Mouse (Mus musculus): ENCODE results near the gene Specc1. TPM values are rescaled to one million over a fixed set of nuclear protein-coding genes. Genes with fewer than 3 reads are reported as not detected.

The Specc1 gene
- polyA plus RNA-seq, 1 experiment, result 79.7 TPM

GRCm38 (mm10) chr11:62119871-62120270 is 163.3 kb downstream of the Specc1 start:
- Histone ChIP-seq H3K4me3 (replicated peaks; ENCODE audit: insufficient read depth, low read depth, low read length) (no peak overlapping the region), H3K27me3 (ENCODE audit: control insufficient read depth, insufficient read depth, low read length) (no peaks in the 10 kb centered on the region), H3K4me1 (ENCODE audit: control insufficient read depth, insufficient read depth, low read length) (peaks cover 11% of the 10 kb centered on the region), H3K27ac (ENCODE audit: insufficient read depth, low read length) (no peak overlapping the region)
- TF ChIP-seq POLR2A (IDR thresholded peaks at IDR 0.05; ENCODE audit: borderline replicate concordance, insufficient read depth, low read length) (no peak), CTCF (IDR thresholded peaks at IDR 0.05; ENCODE audit: borderline replicate concordance, insufficient read depth, low read depth, low read length) (no peak)
- WGBS, result 26% methylated on average over 3 of the region's 3 CpGs
- DNase-seq, result peak in 1 of 2 experiments; percentile 17

- H3K27ac ChIP-seq (ENCODE audit: insufficient read depth, low read length), result no peak overlapping the region
- 76% methylated on average over 5 of the region's 5 CpGs for WGBS
- DNase-seq, result no peak
- no peak for TF ChIP-seq POLR2A (IDR thresholded peaks at IDR 0.05; ENCODE audit: borderline replicate concordance, insufficient read depth, low read length)
- TF ChIP-seq CTCF (IDR thresholded peaks at IDR 0.05; ENCODE audit: borderline replicate concordance, insufficient read depth, low read depth, low read length), result no peak
- H3K4me3 ChIP-seq (replicated peaks; ENCODE audit: insufficient read depth, low read depth, low read length), result no peak overlapping the region
- H3K4me1 ChIP-seq (ENCODE audit: control insufficient read depth, insufficient read depth, low read length), result peaks cover 11% of the 10 kb centered on the region
- no peaks in the 10 kb centered on the region for H3K27me3 ChIP-seq (ENCODE audit: control insufficient read depth, insufficient read depth, low read length)
Measured at GRCm38 (mm10) chr11:62121365-62121764, 164.8 kb downstream of the Specc1 start.

- no peak overlapping the region for H3K4me3 ChIP-seq (replicated peaks; ENCODE audit: insufficient read depth, low read depth, low read length)
- 32% methylated on average over 3 of the region's 3 CpGs for WGBS
- TF ChIP-seq CTCF (IDR thresholded peaks at IDR 0.05; ENCODE audit: borderline replicate concordance, insufficient read depth, low read depth, low read length), result peak; percentile 87
- no peak for TF ChIP-seq POLR2A (IDR thresholded peaks at IDR 0.05; ENCODE audit: borderline replicate concordance, insufficient read depth, low read length)
- peak; percentile 72 to 85 for DNase-seq
- no peak overlapping the region for H3K27ac ChIP-seq (ENCODE audit: insufficient read depth, low read length)
- H3K27me3 ChIP-seq (ENCODE audit: control insufficient read depth, insufficient read depth, low read length), result no peaks in the 10 kb centered on the region
- no peaks in the 10 kb centered on the region; the same call in 1 of the 2 replicates for H3K4me1 ChIP-seq (ENCODE audit: control insufficient read depth, insufficient read depth, low read length)
Measured at GRCm38 (mm10) chr11:62127692-62128091, 171.1 kb downstream of the Specc1 start.

GRCm38 (mm10) chr11:62128197-62128596 is 171.6 kb downstream of the Specc1 start:
- 82% methylated on average over 8 of the region's 8 CpGs for WGBS
- TF ChIP-seq POLR2A (IDR thresholded peaks at IDR 0.05; ENCODE audit: borderline replicate concordance, insufficient read depth, low read length) (no peak), CTCF (IDR thresholded peaks at IDR 0.05; ENCODE audit: borderline replicate concordance, insufficient read depth, low read depth, low read length) (no peak)
- DNase-seq, result no peak
- no peak overlapping the region for H3K27ac ChIP-seq (ENCODE audit: insufficient read depth, low read length)
- H3K4me1 ChIP-seq (ENCODE audit: control insufficient read depth, insufficient read depth, low read length), result no peaks in the 10 kb centered on the region; the same call in 1 of the 2 replicates
- H3K4me3 ChIP-seq (replicated peaks; ENCODE audit: insufficient read depth, low read depth, low read length), result no peak overlapping the region
- no peaks in the 10 kb centered on the region for H3K27me3 ChIP-seq (ENCODE audit: control insufficient read depth, insufficient read depth, low read length)

- Histone ChIP-seq H3K27me3 (ENCODE audit: control insufficient read depth, insufficient read depth, low read length) (no peaks in the 10 kb centered on the region), H3K4me3 (replicated peaks; ENCODE audit: insufficient read depth, low read depth, low read length) (no peak overlapping the region), H3K4me1 (ENCODE audit: control insufficient read depth, insufficient read depth, low read length) (no peaks in the 10 kb centered on the region; the same call in 1 of the 2 replicates), H3K27ac (ENCODE audit: insufficient read depth, low read length) (no peak overlapping the region)
- 37% methylated on average over 3 of the region's 3 CpGs for WGBS
- no peak for TF ChIP-seq CTCF (IDR thresholded peaks at IDR 0.05; ENCODE audit: borderline replicate concordance, insufficient read depth, low read depth, low read length)
- no peak for TF ChIP-seq POLR2A (IDR thresholded peaks at IDR 0.05; ENCODE audit: borderline replicate concordance, insufficient read depth, low read length)
- DNase-seq, result no peak
Measured at GRCm38 (mm10) chr11:62130191-62130590, 173.6 kb downstream of the Specc1 start.

- no peak for TF ChIP-seq CTCF (IDR thresholded peaks at IDR 0.05; ENCODE audit: borderline replicate concordance, insufficient read depth, low read depth, low read length)
- no peak for TF ChIP-seq POLR2A (IDR thresholded peaks at IDR 0.05; ENCODE audit: borderline replicate concordance, insufficient read depth, low read length)
- no peak overlapping the region for H3K4me3 ChIP-seq (replicated peaks; ENCODE audit: insufficient read depth, low read depth, low read length)
- H3K27me3 ChIP-seq (ENCODE audit: control insufficient read depth, insufficient read depth, low read length), result no peaks in the 10 kb centered on the region
- DNase-seq, result no peak
- H3K4me1 ChIP-seq (ENCODE audit: control insufficient read depth, insufficient read depth, low read length), result no peaks in the 10 kb centered on the region; the same call in 1 of the 2 replicates
- 57% methylated on average over 2 of the region's 2 CpGs for WGBS
- no peak overlapping the region for H3K27ac ChIP-seq (ENCODE audit: insufficient read depth, low read length)
Measured at GRCm38 (mm10) chr11:62130685-62131295, 174.2 kb downstream of the Specc1 start.

GRCm38 (mm10) chr11:62131601-62132000 is 175.0 kb downstream of the Specc1 start:
- Histone ChIP-seq H3K4me1 (ENCODE audit: control insufficient read depth, insufficient read depth, low read length) (no peaks in the 10 kb centered on the region; the same call in 1 of the 2 replicates), H3K27me3 (ENCODE audit: control insufficient read depth, insufficient read depth, low read length) (no peaks in the 10 kb centered on the region), H3K27ac (ENCODE audit: insufficient read depth, low read length) (no peak overlapping the region), H3K4me3 (replicated peaks; ENCODE audit: insufficient read depth, low read depth, low read length) (no peak overlapping the region)
- no peak for DNase-seq
- TF ChIP-seq CTCF (IDR thresholded peaks at IDR 0.05; ENCODE audit: borderline replicate concordance, insufficient read depth, low read depth, low read length), result no peak
- TF ChIP-seq POLR2A (IDR thresholded peaks at IDR 0.05; ENCODE audit: borderline replicate concordance, insufficient read depth, low read length), result no peak
- WGBS, result 83% methylated on average over 4 of the region's 4 CpGs

- TF ChIP-seq CTCF (IDR thresholded peaks at IDR 0.05; ENCODE audit: borderline replicate concordance, insufficient read depth, low read depth, low read length), result no peak
- no peak for TF ChIP-seq POLR2A (IDR thresholded peaks at IDR 0.05; ENCODE audit: borderline replicate concordance, insufficient read depth, low read length)
- DNase-seq, result no peak
Measured at GRCm38 (mm10) chr11:62134191-62134590, 177.6 kb downstream of the Specc1 start.

More at GRCm38 (mm10) chr11:62134191-62134590, 177.6 kb downstream of the Specc1 start:
- Histone ChIP-seq H3K4me3 (replicated peaks; ENCODE audit: insufficient read depth, low read depth, low read length) (no peak overlapping the region), H3K4me1 (ENCODE audit: control insufficient read depth, insufficient read depth, low read length) (no peaks in the 10 kb centered on the region; the same call in 1 of the 2 replicates), H3K27ac (ENCODE audit: insufficient read depth, low read length) (no peak overlapping the region), H3K27me3 (ENCODE audit: control insufficient read depth, insufficient read depth, low read length) (no peaks in the 10 kb centered on the region)
- 89% methylated on average over 2 of the region's 2 CpGs for WGBS
